Mouse (Mus musculus) cerebellum, adult 2 months (tissue): ENCODE data around the gene Cd5.

Experiments
- CTCF ChIP-seq: fragments of 200-500 bp; IDR thresholded peaks from 2 replicates; pipeline ENCODE4 v1.5.1; 2011; ENCODE audit warnings: low read depth, mild to moderate bottlenecking, control low read depth, low read length, moderate library complexity, borderline replicate concordance; ENCODE audit not compliant: insufficient read depth
- POLR2A ChIP-seq: fragments of 200-500 bp; IDR thresholded peaks from 2 replicates; pipeline ENCODE4 v1.6.1; 2011; ENCODE audit warnings: low read length, control low read depth, borderline replicate concordance; ENCODE audit not compliant: insufficient read depth

- TF ChIP-seq POLR2A (no peak), CTCF (no peak)
These were observed 13.8 kb upstream of the Cd5 start for GRCm38 (mm10) chr19:10752646-10753045.
